Mouse (Mus musculus): ENCODE measurements around the gene Rusc2. TPM values are rescaled to one million over a fixed set of nuclear protein-coding genes. Genes with fewer than 3 reads are reported as not detected.

Gene Rusc2
- polyA plus RNA-seq, 2 experiments = 9.6 to 16.2 TPM

- no peaks in the 10 kb centered on the region for H3K36me3 ChIP-seq (ENCODE audit: control insufficient read depth, insufficient read depth, low read length)
- peaks cover 7% of the 10 kb centered on the region for H3K4me1 ChIP-seq (ENCODE audit: control insufficient read depth, insufficient read depth, low read length)
- ATAC-seq (ENCODE audit: low FRiP score, low read depth) (no peak), DNase-seq (ENCODE audit: low spot score) (no peak)
- no peak overlapping the region for H3K4me3 ChIP-seq (replicated peaks; ENCODE audit: low read length)
- 0 out of 2 replicates have a peak, but pooled peaks cover 5% of the 10 kb centered on the region for H3K27me3 ChIP-seq (ENCODE audit: control insufficient read depth, insufficient read depth, low read length)
- no peak overlapping the region for H3K4me2 ChIP-seq (replicated peaks; ENCODE audit: low read depth, low read length, severe bottlenecking)
- no peak for TF ChIP-seq POLR2A (IDR thresholded peaks at IDR 0.05; ENCODE audit: borderline replicate concordance, extremely low read depth, insufficient read depth, insufficient read length)
- H3K27ac ChIP-seq (replicated peaks; ENCODE audit: low read depth, low read length) = no peak overlapping the region
- 88% methylated on average over 5 of the region's 5 CpGs for WGBS
- no peak overlapping the region for H3K9ac ChIP-seq (ENCODE audit: low read depth, low read length, severe bottlenecking)
- H3K9me3 ChIP-seq (ENCODE audit: control insufficient read depth, low read length) = no peaks in the 10 kb centered on the region
These were observed 2.3 kb downstream of the Rusc2 start for GRCm38 (mm10) chr4:43384083-43384460.

- Histone ChIP-seq H3K9ac (ENCODE audit: low read depth, low read length, severe bottlenecking) (no peak overlapping the region), H3K27ac (replicated peaks; ENCODE audit: low read depth, low read length) (no peak overlapping the region), H3K4me2 (replicated peaks; ENCODE audit: low read depth, low read length, severe bottlenecking) (no peak overlapping the region), H3K4me3 (replicated peaks; ENCODE audit: low read length) (no peak overlapping the region), H3K27me3 (ENCODE audit: control insufficient read depth, insufficient read depth, low read length) (0 out of 2 replicates have a peak, but pooled peaks cover 5% of the 10 kb centered on the region), H3K9me3 (ENCODE audit: control insufficient read depth, low read length) (no peaks in the 10 kb centered on the region), H3K4me1 (ENCODE audit: control insufficient read depth, insufficient read depth, low read length) (peaks cover 7% of the 10 kb centered on the region), H3K36me3 (ENCODE audit: control insufficient read depth, insufficient read depth, low read length) (no peaks in the 10 kb centered on the region)
- 83% methylated on average over 3 of the region's 3 CpGs for WGBS
- TF ChIP-seq POLR2A (IDR thresholded peaks at IDR 0.05; ENCODE audit: borderline replicate concordance, extremely low read depth, insufficient read depth, insufficient read length) = no peak
- ATAC-seq (ENCODE audit: low FRiP score, low read depth) = no peak
- DNase-seq (ENCODE audit: low spot score) = no peak
These were observed 2.8 kb downstream of the Rusc2 start for GRCm38 (mm10) chr4:43384541-43384940.

- DNase-seq (ENCODE audit: low spot score) (no peak), ATAC-seq (ENCODE audit: low FRiP score, low read depth) (no peak)
- Histone ChIP-seq H3K27me3 (ENCODE audit: control insufficient read depth, insufficient read depth, low read length) (no peaks in the 10 kb centered on the region), H3K4me2 (replicated peaks; ENCODE audit: low read depth, low read length, severe bottlenecking) (no peak overlapping the region), H3K36me3 (ENCODE audit: control insufficient read depth, insufficient read depth, low read length) (no peaks in the 10 kb centered on the region), H3K4me1 (ENCODE audit: control insufficient read depth, insufficient read depth, low read length) (no peaks in the 10 kb centered on the region), H3K27ac (replicated peaks; ENCODE audit: low read depth, low read length) (no peak overlapping the region), H3K9me3 (ENCODE audit: control insufficient read depth, low read length) (no peaks in the 10 kb centered on the region), H3K9ac (ENCODE audit: low read depth, low read length, severe bottlenecking) (no peak overlapping the region), H3K4me3 (replicated peaks; ENCODE audit: low read length) (no peak overlapping the region)
- TF ChIP-seq POLR2A (IDR thresholded peaks at IDR 0.05; ENCODE audit: borderline replicate concordance, extremely low read depth, insufficient read depth, insufficient read length) = no peak
These were observed 5.2 kb downstream of the Rusc2 start for GRCm38 (mm10) chr4:43386932-43387331.

GRCm38 (mm10) chr4:43389390-43389789, 7.6 kb downstream of the Rusc2 start:
- no peak for DNase-seq (ENCODE audit: low spot score)
- no peak overlapping the region for H3K4me3 ChIP-seq (replicated peaks; ENCODE audit: low read length)
- H3K9me3 ChIP-seq (ENCODE audit: control insufficient read depth, low read length) = no peaks in the 10 kb centered on the region
- no peaks in the 10 kb centered on the region for H3K27me3 ChIP-seq (ENCODE audit: control insufficient read depth, insufficient read depth, low read length)
- TF ChIP-seq POLR2A (IDR thresholded peaks at IDR 0.05; ENCODE audit: borderline replicate concordance, extremely low read depth, insufficient read depth, insufficient read length) = no peak
- no peak for ATAC-seq (ENCODE audit: low FRiP score, low read depth)
- H3K4me1 ChIP-seq (ENCODE audit: control insufficient read depth, insufficient read depth, low read length) = 0 out of 2 replicates have a peak, but pooled peaks cover 3% of the 10 kb centered on the region
- no peaks in the 10 kb centered on the region for H3K36me3 ChIP-seq (ENCODE audit: control insufficient read depth, insufficient read depth, low read length)
- WGBS = 81% methylated on average over 2 of the region's 2 CpGs
- no peak overlapping the region for H3K9ac ChIP-seq (ENCODE audit: low read depth, low read length, severe bottlenecking)
- no peak overlapping the region for H3K4me2 ChIP-seq (replicated peaks; ENCODE audit: low read depth, low read length, severe bottlenecking)
- H3K27ac ChIP-seq (replicated peaks; ENCODE audit: low read depth, low read length) = no peak overlapping the region

- no peak overlapping the region for H3K4me3 ChIP-seq (replicated peaks; ENCODE audit: low read length)
- no peak overlapping the region for H3K9ac ChIP-seq (ENCODE audit: low read depth, low read length, severe bottlenecking)
- TF ChIP-seq POLR2A (IDR thresholded peaks at IDR 0.05; ENCODE audit: borderline replicate concordance, extremely low read depth, insufficient read depth, insufficient read length) = no peak
- H3K9me3 ChIP-seq (ENCODE audit: control insufficient read depth, low read length) = no peaks in the 10 kb centered on the region
- no peaks in the 10 kb centered on the region for H3K27me3 ChIP-seq (ENCODE audit: control insufficient read depth, insufficient read depth, low read length)
- H3K4me1 ChIP-seq (ENCODE audit: control insufficient read depth, insufficient read depth, low read length) = 0 out of 2 replicates have a peak, but pooled peaks cover 3% of the 10 kb centered on the region
- H3K27ac ChIP-seq (replicated peaks; ENCODE audit: low read depth, low read length) = no peak overlapping the region
- DNase-seq (ENCODE audit: low spot score) = no peak
- no peak for ATAC-seq (ENCODE audit: low FRiP score, low read depth)
- WGBS = 74% methylated on average over 9 of the region's 9 CpGs
- no peaks in the 10 kb centered on the region for H3K36me3 ChIP-seq (ENCODE audit: control insufficient read depth, insufficient read depth, low read length)
- no peak overlapping the region for H3K4me2 ChIP-seq (replicated peaks; ENCODE audit: low read depth, low read length, severe bottlenecking)
These were observed 8.2 kb downstream of the Rusc2 start for GRCm38 (mm10) chr4:43389845-43390440.
